Mouse (Mus musculus) urinary bladder, postnatal 36 days (tissue): ENCODE data around the gene Nfib.

Experiments used
- DNase-seq, 2 experiments: peaks; one replicate each; pipeline ENCODE4 v3.0.0; 2022; ENCODE audit warnings: low spot score in 2 of 2, mixed read lengths in 1 of 2

The Nfib gene

GRCm38 (mm10) chr4:82512743-82513425 is 192.7 kb downstream of the Nfib start:
- peak; percentile 98 for DNase-seq

GRCm38 (mm10) chr4:82512335-82512734 is 193.2 kb downstream of the Nfib start:
- no peak for DNase-seq

- DNase-seq = no peak
These were observed 194.0 kb downstream of the Nfib start for GRCm38 (mm10) chr4:82511524-82511923.

- DNase-seq = no peak
These were observed 194.5 kb downstream of the Nfib start for GRCm38 (mm10) chr4:82511001-82511513.

GRCm38 (mm10) chr4:82509771-82510170 is 195.8 kb downstream of the Nfib start:
- DNase-seq = no peak

GRCm38 (mm10) chr4:82509166-82509767 is 196.3 kb downstream of the Nfib start:
- DNase-seq = no peak

- no peak for DNase-seq
These were observed 197.3 kb downstream of the Nfib start for GRCm38 (mm10) chr4:82508281-82508687.

- peak in 1 of 2 experiments; percentile 60 for DNase-seq
These were observed 197.8 kb downstream of the Nfib start for GRCm38 (mm10) chr4:82507541-82508280.

- peak; percentile 27 to 37 for DNase-seq
These were observed 198.7 kb downstream of the Nfib start for GRCm38 (mm10) chr4:82506731-82507331.

GRCm38 (mm10) chr4:82506081-82506730 is 199.3 kb downstream of the Nfib start:
- peak; percentile 85 to 92 for DNase-seq

- peak; percentile 50 to 72 for DNase-seq
These were observed 200.2 kb downstream of the Nfib start for GRCm38 (mm10) chr4:82505121-82506031.

GRCm38 (mm10) chr4:82504284-82505120 is 201.0 kb downstream of the Nfib start:
- peak in 1 of 2 experiments; percentile 26 for DNase-seq

GRCm38 (mm10) chr4:82504015-82504283 is 201.6 kb downstream of the Nfib start:
- DNase-seq = no peak

GRCm38 (mm10) chr4:82503274-82504014 is 202.1 kb downstream of the Nfib start:
- no peak for DNase-seq

- no peak for DNase-seq
These were observed 202.9 kb downstream of the Nfib start for GRCm38 (mm10) chr4:82502611-82503010.

- DNase-seq = no peak
These were observed 203.5 kb downstream of the Nfib start for GRCm38 (mm10) chr4:82502012-82502411.

- DNase-seq = no peak
These were observed 204.9 kb downstream of the Nfib start for GRCm38 (mm10) chr4:82500578-82501098.

GRCm38 (mm10) chr4:82499725-82500577 is 205.6 kb downstream of the Nfib start:
- no peak for DNase-seq
